8 mouse cellular contexts compared by ENCODE assay signal in genomic region chr15:88891676-88892040, GRCm38 (mm10). TPM values are rescaled to one million over a fixed set of nuclear protein-coding genes. Genes with fewer than 3 reads are reported as not detected.
A peak's percentile ranks its signal among the peaks of the same experiment; 100 is the strongest.
DNase-seq lines count a peak whose midpoint lies in the region; ATAC-seq and TF ChIP-seq lines count a peak whose summit lies in the region.

No protein-coding gene starts in this region.

- intact Hi-C loops in gastrocnemius, adult 2 months (cut with DNase I): no loop called here

- WGBS in hindbrain, embryonic 11.5 days: 66% methylated on average over 8 of the region's 8 CpGs
- WGBS in liver, embryonic 16.5 days (ENCODE audit: insufficient replicate concordance): 60% methylated on average over 8 of the region's 8 CpGs

- no peaks in the 10 kb centered on the region for H3K4me1 ChIP-seq in hindbrain, embryonic 11.5 days (replicated peaks; ENCODE audit: control insufficient read depth, insufficient read depth, low read length)
- peaks cover 10% of the 10 kb centered on the region for H3K4me1 ChIP-seq in liver, embryonic 16.5 days (ENCODE audit: control insufficient read depth, low read depth, low read length)

- DNase-seq in gastrocnemius, adult 2 months: no peak
- DNase-seq in gastrocnemius, adult 8-10 months (ENCODE audit: low spot score in 2 of 2): no peak
- no peak for DNase-seq in hindbrain, embryonic 11.5 days (ENCODE audit: low spot score)
- DNase-seq in adrenal gland, postnatal 10 days: no peak
- no peak for DNase-seq in embryo, embryonic 10 days (ENCODE audit: low spot score)

- H3ac ChIP-seq in C2C12 (ENCODE audit: control insufficient read depth, insufficient read length, low read depth): no peak overlapping the region

- no peaks in the 10 kb centered on the region for H3K36me3 ChIP-seq in C2C12 (ENCODE audit: control insufficient read depth, insufficient read depth)
- no peaks in the 10 kb centered on the region for H3K36me3 ChIP-seq in hindbrain, embryonic 11.5 days (ENCODE audit: control insufficient read depth, insufficient read depth, low read length)
- H3K36me3 ChIP-seq in liver, embryonic 16.5 days (ENCODE audit: control insufficient read depth, insufficient read depth): no peaks in the 10 kb centered on the region

- H3K4me3 ChIP-seq in gastrocnemius, adult 2 months: peak overlapping the region; percentile 71; the same call in 1 of the 2 replicates
- no peak overlapping the region for H3K4me3 ChIP-seq in C2C12 (ENCODE audit: insufficient read depth, poor library complexity, severe bottlenecking)
- H3K4me3 ChIP-seq in hindbrain, embryonic 11.5 days (ENCODE audit: low read depth, low read length): no peak overlapping the region
- peak overlapping the region; percentile 50; the same call in 1 of the 2 replicates for H3K4me3 ChIP-seq in liver, embryonic 16.5 days (ENCODE audit: low read depth, low read length)

- no peaks in the 10 kb centered on the region for H3K9me3 ChIP-seq in hindbrain, embryonic 11.5 days (ENCODE audit: control insufficient read depth, low read length)
- no peaks in the 10 kb centered on the region for H3K9me3 ChIP-seq in liver, embryonic 16.5 days (replicated peaks; ENCODE audit: control insufficient read depth, low read length)

- no peaks in the 10 kb centered on the region for H3K79me3 ChIP-seq in C2C12 (ENCODE audit: low read depth)

- H3K9ac ChIP-seq in hindbrain, embryonic 11.5 days (ENCODE audit: low read depth, low read length): no peak overlapping the region
- H3K9ac ChIP-seq in liver, embryonic 16.5 days (ENCODE audit: low read depth, low read length): no peak overlapping the region

- H3K4me2 ChIP-seq in hindbrain, embryonic 11.5 days (replicated peaks; ENCODE audit: low read depth, low read length): peak overlapping the region; percentile 91; the same call in 1 of the 2 replicates
- H3K4me2 ChIP-seq in liver, embryonic 16.5 days (ENCODE audit: low read depth, low read length): peak overlapping the region; percentile 76

- no peaks in the 10 kb centered on the region for H3K79me2 ChIP-seq in C2C12 (ENCODE audit: control insufficient read depth, insufficient read depth)

- TF ChIP-seq CTCF in gastrocnemius, adult 2 months (IDR thresholded peaks at IDR 0.05): no peak
- TF ChIP-seq CTCF in C2C12 (IDR thresholded peaks at IDR 0.05; ENCODE audit: control insufficient read depth, insufficient read depth, insufficient read length): no peak

- H3K27me3 ChIP-seq in C2C12 (ENCODE audit: control insufficient read depth, insufficient read depth, insufficient read length): peaks cover 49% of the 10 kb centered on the region
- no peaks in the 10 kb centered on the region; the same call in 1 of the 2 replicates for H3K27me3 ChIP-seq in hindbrain, embryonic 11.5 days (ENCODE audit: control insufficient read depth, insufficient read depth, low read length)
- H3K27me3 ChIP-seq in liver, embryonic 16.5 days (ENCODE audit: control insufficient read depth, insufficient read depth, low read depth, low read length): no peaks in the 10 kb centered on the region

- no peak for ATAC-seq in hindbrain, embryonic 11.5 days (ENCODE audit: low FRiP score)
- ATAC-seq in liver, embryonic 16.5 days (ENCODE audit: low read depth): no peak
- no peak for ATAC-seq in CD4-positive, CD25-positive, alpha-beta regulatory T cell, adult 4 months

- no peak overlapping the region for H3K27ac ChIP-seq in gastrocnemius, adult 2 months
- H3K27ac ChIP-seq in hindbrain, embryonic 11.5 days (ENCODE audit: low read depth, low read length): no peak overlapping the region
- H3K27ac ChIP-seq in liver, embryonic 16.5 days (ENCODE audit: low read length): no peak overlapping the region

TF ChIP-seq in C2C12, 6 proteins besides CTCF, POLR2A, EP300 and RAD21:
- TF ChIP-seq CEBPB (IDR thresholded peaks at IDR 0.05; ENCODE audit: low read depth): peak; percentile 21
- TF ChIP-seq MAX (IDR thresholded peaks at IDR 0.05): no peak

RNA-seq across cellular contexts. Expression of gene Pim3, which starts 29.7 kb away (rescaled TPM):
- 10 to 100 TPM; 34.4 to 46.6 TPM for total RNA-seq in gastrocnemius, adult 2 months (2021)
- 10 to 100 TPM; 19.5 to 42.9 (median 25.7) TPM for total RNA-seq in gastrocnemius, adult 8-10 months (2022)
- polyA plus RNA-seq in C2C12 (2012; fragmentation: generic; extraction: Trizol): 68.3 TPM
- 31.6 and 35.6 TPM in 2 replicates for polyA plus RNA-seq in hindbrain, embryonic 11.5 days (2014; fragmentation: Nextera tagmentation; extraction: Ambion mirVana)
- polyA plus RNA-seq in liver, embryonic 16.5 days (2015; fragmentation: Nextera tagmentation; extraction: Ambion mirVana): 23.9 and 33.8 TPM in 2 replicates
- total RNA-seq in adrenal gland, postnatal 10 days (2021): 10 to 100 TPM; 41.2 to 76.8 TPM
- polyA plus RNA-seq in CD4-positive, CD25-positive, alpha-beta regulatory T cell, adult 4 months (2017; shearing (Covaris generic)): 1 to 10 TPM; 1.5 to 4.3 TPM

Comparison
In these comparisons a context has a peak if more than half of its experiments do, and no peak if none do; other contexts are left out.
1. H3K4me3 ChIP-seq: peak in gastrocnemius, adult 2 months (single experiment) and liver, embryonic 16.5 days (single experiment); none in C2C12 (single experiment) and hindbrain, embryonic 11.5 days (single experiment).